Mouse (Mus musculus): ENCODE measurements at regions not wholly inside any gene's neighbourhood (a gene's known extent, or its start where the extent isn't known, plus 50 kb on each side); places are given as distances from the start of the nearest gene placed in this dataset.

DNA sequence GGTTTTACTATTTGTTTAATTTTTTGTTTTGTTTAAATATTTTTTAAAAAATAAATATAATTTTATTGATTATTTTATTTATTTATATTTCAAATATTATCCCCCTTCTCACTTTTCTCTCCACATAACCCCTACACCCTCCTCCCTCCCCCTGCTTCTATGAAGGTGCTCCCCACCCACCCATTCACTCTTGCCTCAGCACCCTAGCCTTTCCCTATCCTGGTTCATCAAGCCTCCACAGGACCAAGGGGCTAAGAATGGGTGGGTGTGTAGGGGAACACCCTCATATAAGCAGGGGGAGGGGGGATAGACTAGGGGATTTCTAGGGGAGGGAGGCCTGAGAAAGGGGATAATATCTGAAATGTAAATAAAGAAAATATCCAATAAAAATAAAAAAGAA lies 313.7 kb upstream of the Gm21293 start:
- H3K9me3 ChIP-seq (ENCODE audit: control insufficient read depth, low read depth, low read length) = no peaks in the 10 kb centered on the region
- H3K27ac ChIP-seq (ENCODE audit: low read length) = no peak overlapping the region
- no peak for ATAC-seq (ENCODE audit: insufficient number of reproducible peaks, insufficient read depth, low FRiP score, low read depth)
- H3K36me3 ChIP-seq (ENCODE audit: control insufficient read depth, insufficient read depth, low read length) = no peaks in the 10 kb centered on the region
- no peaks in the 10 kb centered on the region for H3K4me1 ChIP-seq (ENCODE audit: control insufficient read depth, insufficient read depth, low read length)
- H3K4me2 ChIP-seq (replicated peaks; ENCODE audit: low read depth, low read length) = no peak overlapping the region
- no peaks in the 10 kb centered on the region for H3K27me3 ChIP-seq (ENCODE audit: control insufficient read depth, insufficient read depth, low read length)
- H3K9ac ChIP-seq (replicated peaks; ENCODE audit: low read depth, low read length) = no peak overlapping the region
- H3K4me3 ChIP-seq (ENCODE audit: low read depth, low read length) = no peak overlapping the region

- H3K27ac ChIP-seq (ENCODE audit: low read length) = no peak overlapping the region
- H3K9me3 ChIP-seq (ENCODE audit: control insufficient read depth, low read depth, low read length) = no peaks in the 10 kb centered on the region
- H3K4me3 ChIP-seq (ENCODE audit: low read depth, low read length) = no peak overlapping the region
- no peaks in the 10 kb centered on the region for H3K36me3 ChIP-seq (ENCODE audit: control insufficient read depth, insufficient read depth, low read length)
- H3K4me1 ChIP-seq (ENCODE audit: control insufficient read depth, insufficient read depth, low read length) = no peaks in the 10 kb centered on the region
- no peak overlapping the region for H3K4me2 ChIP-seq (replicated peaks; ENCODE audit: low read depth, low read length)
- H3K27me3 ChIP-seq (ENCODE audit: control insufficient read depth, insufficient read depth, low read length) = no peaks in the 10 kb centered on the region
- WGBS = 64% methylated on average over 2 of the region's 2 CpGs
- ATAC-seq (ENCODE audit: insufficient number of reproducible peaks, insufficient read depth, low FRiP score, low read depth) = no peak
- H3K9ac ChIP-seq (replicated peaks; ENCODE audit: low read depth, low read length) = no peak overlapping the region
These were observed 310.7 kb upstream of the Gm21293 start for GRCm38 (mm10) chr10:103832063-103832462.

DNA sequence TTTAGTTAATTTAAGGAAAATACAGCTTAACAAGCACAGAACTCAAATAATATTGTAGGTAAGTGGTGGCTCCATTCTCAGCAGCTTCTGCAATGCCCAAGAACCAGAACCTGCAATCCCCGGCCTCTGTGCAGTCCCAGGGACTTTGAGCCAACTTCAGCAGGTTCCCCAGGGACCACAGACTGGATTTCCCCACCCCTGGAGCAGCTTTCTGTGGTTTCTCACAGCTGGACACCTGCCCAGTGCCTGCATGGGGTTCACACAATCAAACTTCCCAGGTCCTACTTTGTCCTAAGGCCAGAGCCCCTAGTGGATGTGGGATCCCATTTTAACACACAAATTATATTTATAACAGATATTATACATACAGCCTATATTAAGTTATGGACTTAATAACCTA lies 287.6 kb upstream of the Gm21293 start:
- WGBS = 70% methylated on average over 1 of the region's 1 CpGs
- ATAC-seq (ENCODE audit: insufficient number of reproducible peaks, insufficient read depth, low FRiP score, low read depth) = no peak
- no peaks in the 10 kb centered on the region for H3K4me1 ChIP-seq (ENCODE audit: control insufficient read depth, insufficient read depth, low read length)
- no peaks in the 10 kb centered on the region for H3K36me3 ChIP-seq (ENCODE audit: control insufficient read depth, insufficient read depth, low read length)
- no peaks in the 10 kb centered on the region for H3K9me3 ChIP-seq (ENCODE audit: control insufficient read depth, low read depth, low read length)
- H3K27ac ChIP-seq (ENCODE audit: low read length) = no peak overlapping the region; the same call in 1 of the 2 replicates
- H3K4me3 ChIP-seq (ENCODE audit: low read depth, low read length) = no peak overlapping the region
- H3K4me2 ChIP-seq (replicated peaks; ENCODE audit: low read depth, low read length) = no peak overlapping the region
- no peaks in the 10 kb centered on the region for H3K27me3 ChIP-seq (ENCODE audit: control insufficient read depth, insufficient read depth, low read length)
- no peak overlapping the region for H3K9ac ChIP-seq (replicated peaks; ENCODE audit: low read depth, low read length)

DNA sequence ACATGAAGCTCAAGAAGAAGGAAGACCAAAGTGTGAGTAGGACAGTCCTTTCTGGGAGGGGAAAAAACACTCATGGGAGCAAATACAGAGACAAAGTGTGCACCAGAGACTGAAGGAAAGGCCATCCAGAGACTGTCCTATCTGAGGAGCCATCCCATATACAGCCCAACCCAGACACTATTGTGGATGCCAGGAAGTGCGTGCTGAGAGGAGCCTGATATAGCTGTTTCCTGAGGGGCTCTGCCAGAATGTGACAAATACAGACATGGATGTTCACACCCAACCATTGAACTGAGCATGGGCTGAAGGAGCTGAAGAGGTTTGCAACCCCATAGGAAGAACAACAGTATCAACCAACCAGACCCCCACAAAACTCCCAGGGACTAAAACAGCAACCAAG lies 281.9 kb upstream of the Gm21293 start:
- no peak overlapping the region for H3K4me3 ChIP-seq (ENCODE audit: low read depth, low read length)
- no peaks in the 10 kb centered on the region for H3K9me3 ChIP-seq (ENCODE audit: control insufficient read depth, low read depth, low read length)
- no peak overlapping the region for H3K27ac ChIP-seq (ENCODE audit: low read length)
- ATAC-seq (ENCODE audit: insufficient number of reproducible peaks, insufficient read depth, low FRiP score, low read depth) = no peak
- H3K4me2 ChIP-seq (replicated peaks; ENCODE audit: low read depth, low read length) = no peak overlapping the region
- H3K36me3 ChIP-seq (ENCODE audit: control insufficient read depth, insufficient read depth, low read length) = no peaks in the 10 kb centered on the region
- no peaks in the 10 kb centered on the region for H3K27me3 ChIP-seq (ENCODE audit: control insufficient read depth, insufficient read depth, low read length)
- no peaks in the 10 kb centered on the region for H3K4me1 ChIP-seq (ENCODE audit: control insufficient read depth, insufficient read depth, low read length)
- 93% methylated on average over 1 of the region's 1 CpGs for WGBS
- H3K9ac ChIP-seq (replicated peaks; ENCODE audit: low read depth, low read length) = no peak overlapping the region

GRCm38 (mm10) chr10:103862120-103862519 lies 280.7 kb upstream of the Gm21293 start:
- Histone ChIP-seq H3K4me3 (ENCODE audit: low read depth, low read length) (no peak overlapping the region), H3K27ac (ENCODE audit: low read length) (no peak overlapping the region), H3K27me3 (ENCODE audit: control insufficient read depth, insufficient read depth, low read length) (no peaks in the 10 kb centered on the region), H3K4me2 (replicated peaks; ENCODE audit: low read depth, low read length) (no peak overlapping the region), H3K9me3 (ENCODE audit: control insufficient read depth, low read depth, low read length) (no peaks in the 10 kb centered on the region), H3K9ac (replicated peaks; ENCODE audit: low read depth, low read length) (no peak overlapping the region), H3K4me1 (ENCODE audit: control insufficient read depth, insufficient read depth, low read length) (no peaks in the 10 kb centered on the region), H3K36me3 (ENCODE audit: control insufficient read depth, insufficient read depth, low read length) (no peaks in the 10 kb centered on the region)
- 85% methylated on average over 2 of the region's 2 CpGs for WGBS
- ATAC-seq (ENCODE audit: insufficient number of reproducible peaks, insufficient read depth, low FRiP score, low read depth) = no peak

GRCm38 (mm10) chr10:103863909-103864308 lies 278.9 kb upstream of the Gm21293 start:
- Histone ChIP-seq H3K9ac (replicated peaks; ENCODE audit: low read depth, low read length) (no peak overlapping the region), H3K9me3 (ENCODE audit: control insufficient read depth, low read depth, low read length) (no peaks in the 10 kb centered on the region), H3K36me3 (ENCODE audit: control insufficient read depth, insufficient read depth, low read length) (no peaks in the 10 kb centered on the region), H3K27me3 (ENCODE audit: control insufficient read depth, insufficient read depth, low read length) (no peaks in the 10 kb centered on the region), H3K4me3 (ENCODE audit: low read depth, low read length) (no peak overlapping the region), H3K27ac (ENCODE audit: low read length) (no peak overlapping the region), H3K4me1 (ENCODE audit: control insufficient read depth, insufficient read depth, low read length) (no peaks in the 10 kb centered on the region), H3K4me2 (replicated peaks; ENCODE audit: low read depth, low read length) (no peak overlapping the region)
- 83% methylated on average over 3 of the region's 3 CpGs for whole genome bisulfite sequencing
- no peak for ATAC-seq (ENCODE audit: insufficient number of reproducible peaks, insufficient read depth, low FRiP score, low read depth)

DNA sequence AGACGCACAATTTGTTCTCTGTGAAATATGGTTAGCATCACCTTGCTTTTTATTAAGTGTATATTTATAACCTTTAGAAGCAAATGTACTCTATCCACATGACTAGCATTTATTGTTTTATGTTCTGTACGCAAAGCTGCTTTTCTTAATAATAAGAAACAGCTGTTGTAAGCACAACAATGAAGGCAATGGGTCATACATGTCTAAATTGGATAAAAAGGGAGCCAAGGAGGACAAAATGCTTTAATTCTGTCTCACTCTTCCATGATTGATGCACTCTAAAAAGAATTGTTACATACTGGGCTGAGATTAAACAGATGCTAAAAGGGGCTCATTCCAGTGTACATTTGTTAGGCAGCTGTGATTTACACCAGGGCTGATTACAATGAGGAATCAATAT lies 232.7 kb upstream of the Gm21293 start:
- H3K27me3 ChIP-seq (ENCODE audit: control insufficient read depth, insufficient read depth, low read length) = no peaks in the 10 kb centered on the region
- 48% methylated on average over 2 of the region's 2 CpGs for WGBS
- peak; percentile 49; the same call in 1 of the 2 replicates for ATAC-seq (ENCODE audit: insufficient number of reproducible peaks, insufficient read depth, low FRiP score, low read depth)

DNA sequence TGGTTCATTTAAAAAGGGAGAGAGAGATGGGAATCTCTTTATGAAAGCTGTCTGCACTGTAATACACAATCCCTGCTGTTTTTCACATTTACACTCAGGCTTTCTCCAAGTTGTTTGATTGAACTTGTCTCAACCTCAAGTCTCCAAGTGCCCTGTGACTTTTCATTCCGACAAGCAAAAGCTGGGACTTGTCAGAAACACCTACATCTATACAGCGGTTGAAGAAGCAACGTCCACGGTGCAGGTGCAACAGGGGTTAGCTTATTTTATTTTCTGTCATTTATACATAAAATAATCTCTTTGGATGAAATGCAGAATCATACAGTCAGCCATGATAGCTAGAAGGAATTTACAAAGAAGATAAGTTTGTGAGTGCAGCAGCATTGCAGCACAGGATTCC lies 184.6 kb upstream of the Gm21293 start:
- H3K27ac ChIP-seq (ENCODE audit: low read length) = no peak overlapping the region
- H3K4me3 ChIP-seq (ENCODE audit: low read depth, low read length) = no peak overlapping the region
- H3K36me3 ChIP-seq (ENCODE audit: control insufficient read depth, insufficient read depth, low read length) = no peaks in the 10 kb centered on the region
- H3K9ac ChIP-seq (replicated peaks; ENCODE audit: low read depth, low read length) = no peak overlapping the region
- H3K4me2 ChIP-seq (replicated peaks; ENCODE audit: low read depth, low read length) = no peak overlapping the region
- ATAC-seq (ENCODE audit: insufficient number of reproducible peaks, insufficient read depth, low FRiP score, low read depth) = peak; percentile 92
- H3K9me3 ChIP-seq (ENCODE audit: control insufficient read depth, low read depth, low read length) = no peaks in the 10 kb centered on the region
- no peaks in the 10 kb centered on the region for H3K27me3 ChIP-seq (ENCODE audit: control insufficient read depth, insufficient read depth, low read length)
- no peaks in the 10 kb centered on the region for H3K4me1 ChIP-seq (ENCODE audit: control insufficient read depth, insufficient read depth, low read length)
- 37% methylated on average over 4 of the region's 4 CpGs for WGBS

More for the DNA sequence above, 232.7 kb upstream of the Gm21293 start:
- H3K27ac ChIP-seq (ENCODE audit: low read length) = no peak overlapping the region
- H3K9me3 ChIP-seq (ENCODE audit: control insufficient read depth, low read depth, low read length) = no peaks in the 10 kb centered on the region
- H3K4me2 ChIP-seq (replicated peaks; ENCODE audit: low read depth, low read length) = no peak overlapping the region
- no peak overlapping the region for H3K9ac ChIP-seq (replicated peaks; ENCODE audit: low read depth, low read length)
- no peak overlapping the region for H3K4me3 ChIP-seq (ENCODE audit: low read depth, low read length)
- H3K4me1 ChIP-seq (ENCODE audit: control insufficient read depth, insufficient read depth, low read length) = no peaks in the 10 kb centered on the region
- H3K36me3 ChIP-seq (ENCODE audit: control insufficient read depth, insufficient read depth, low read length) = no peaks in the 10 kb centered on the region

DNA sequence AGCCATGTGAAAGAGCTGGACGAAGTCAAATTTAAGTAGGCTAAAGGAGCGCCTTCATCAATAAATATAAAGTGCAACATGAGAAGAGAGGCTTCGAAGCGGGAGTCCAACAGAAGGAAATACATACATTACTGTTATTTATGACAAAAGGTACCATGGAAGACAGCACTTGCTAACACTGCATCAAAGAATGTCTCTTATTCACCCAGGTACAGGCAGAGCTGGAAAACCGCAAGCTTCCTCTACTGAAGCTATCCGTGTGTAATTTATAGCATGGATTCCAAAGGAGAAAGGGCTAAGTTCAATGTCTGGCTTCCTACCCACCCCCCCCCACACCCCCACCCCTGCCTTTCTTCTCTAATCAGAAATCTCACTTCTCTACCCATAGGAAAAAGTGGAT lies 166.7 kb upstream of the Gm21293 start:
- H3K4me3 ChIP-seq (ENCODE audit: low read depth, low read length) = no peak overlapping the region
- no peaks in the 10 kb centered on the region for H3K4me1 ChIP-seq (ENCODE audit: control insufficient read depth, insufficient read depth, low read length)
- 72% methylated on average over 6 of the region's 6 CpGs for WGBS
- no peaks in the 10 kb centered on the region for H3K36me3 ChIP-seq (ENCODE audit: control insufficient read depth, insufficient read depth, low read length)
- H3K4me2 ChIP-seq (replicated peaks; ENCODE audit: low read depth, low read length) = no peak overlapping the region
- no peak for ATAC-seq (ENCODE audit: insufficient number of reproducible peaks, insufficient read depth, low FRiP score, low read depth)
- H3K27ac ChIP-seq (ENCODE audit: low read length) = no peak overlapping the region
- H3K27me3 ChIP-seq (ENCODE audit: control insufficient read depth, insufficient read depth, low read length) = no peaks in the 10 kb centered on the region
- H3K9ac ChIP-seq (replicated peaks; ENCODE audit: low read depth, low read length) = no peak overlapping the region
- no peaks in the 10 kb centered on the region for H3K9me3 ChIP-seq (ENCODE audit: control insufficient read depth, low read depth, low read length)
